Mouse (Mus musculus) hindbrain, embryonic 14.5 days (tissue): ENCODE data around the gene Sbp. TPM values are rescaled to one million over a fixed set of nuclear protein-coding genes. Genes with fewer than 3 reads are reported as not detected.

Source experiments
- ATAC-seq: fragments of 200-750 bp; cut with Nextera tagmentation; 2 replicates; pipeline ENCODE4 v1.8.0; 2017; ENCODE audit warnings: moderate number of reproducible peaks, mild to moderate bottlenecking, moderate TSS enrichment, moderate library complexity; ENCODE audit not compliant: low FRiP score
- DNase-seq: peaks from one replicate; pipeline ENCODE4 v3.0.0-alpha.2; 2015; ENCODE audit warnings: low spot score
- H3K27ac ChIP-seq: fragments of 300-500 bp; sonication (generic); 2 replicates; pipeline ENCODE4 v1.5.1; 2014; ENCODE audit warnings: mild to moderate bottlenecking, moderate library complexity
- H3K27me3 ChIP-seq: fragments of 300-500 bp; sonication (generic); 2 replicates; pipeline ENCODE4 v1.6.1; 2014; ENCODE audit warnings: mild to moderate bottlenecking, low read length, mixed read lengths; ENCODE audit not compliant: control insufficient read depth, insufficient read depth
- H3K36me3 ChIP-seq: fragments of 300-500 bp; sonication (generic); replicated peaks from 2 replicates; pipeline ENCODE4 v1.6.1; 2014; ENCODE audit not compliant: control insufficient read depth, insufficient read depth
- H3K4me1 ChIP-seq: fragments of 300-500 bp; sonication (generic); replicated peaks from 2 replicates; pipeline ENCODE4 v1.6.1; 2014; ENCODE audit warnings: antibody characterized with exemption, low read length, mixed read lengths; ENCODE audit not compliant: control insufficient read depth, insufficient read depth
- H3K4me2 ChIP-seq: fragments of 300-500 bp; sonication (generic); replicated peaks from 2 replicates; pipeline ENCODE4 v1.6.1; 2014; ENCODE audit warnings: mild to moderate bottlenecking, moderate library complexity
- H3K4me3 ChIP-seq: fragments of 300-500 bp; sonication (generic); replicated peaks from 2 replicates; pipeline ENCODE4 v1.5.1; 2014; ENCODE audit warnings: mild to moderate bottlenecking, low read length
- H3K9ac ChIP-seq: fragments of 300-500 bp; sonication (generic); 2 replicates; pipeline ENCODE4 v1.6.1; 2014
- H3K9me3 ChIP-seq: fragments of 300-500 bp; sonication (generic); 2 replicates; pipeline ENCODE4 v1.6.1; 2016; ENCODE audit warnings: low read length; ENCODE audit not compliant: control insufficient read depth
- WGBS: fragments of 180-500 bp; shearing (Covaris S2); extraction: QIAGEN DNeasy Blood & Tissue Kit; methylation state at CpG from one replicate; pipeline ENCODE4 v1.1.7; 2014; 5-methylcytosine and 5-hydroxymethylcytosine counted together
- polyA plus RNA-seq: library from polyadenylated mRNA; unstranded; fragments of >200 nt; fragmentation: Nextera tagmentation; extraction: Ambion mirVana; gene quantifications from 2 replicates; pipeline ENCODE4 v1.2.1, GENCODE M21; 2014

Gene Sbp
- polyA plus RNA-seq, 1 experiment from 2014 or later: not detected

DNA sequence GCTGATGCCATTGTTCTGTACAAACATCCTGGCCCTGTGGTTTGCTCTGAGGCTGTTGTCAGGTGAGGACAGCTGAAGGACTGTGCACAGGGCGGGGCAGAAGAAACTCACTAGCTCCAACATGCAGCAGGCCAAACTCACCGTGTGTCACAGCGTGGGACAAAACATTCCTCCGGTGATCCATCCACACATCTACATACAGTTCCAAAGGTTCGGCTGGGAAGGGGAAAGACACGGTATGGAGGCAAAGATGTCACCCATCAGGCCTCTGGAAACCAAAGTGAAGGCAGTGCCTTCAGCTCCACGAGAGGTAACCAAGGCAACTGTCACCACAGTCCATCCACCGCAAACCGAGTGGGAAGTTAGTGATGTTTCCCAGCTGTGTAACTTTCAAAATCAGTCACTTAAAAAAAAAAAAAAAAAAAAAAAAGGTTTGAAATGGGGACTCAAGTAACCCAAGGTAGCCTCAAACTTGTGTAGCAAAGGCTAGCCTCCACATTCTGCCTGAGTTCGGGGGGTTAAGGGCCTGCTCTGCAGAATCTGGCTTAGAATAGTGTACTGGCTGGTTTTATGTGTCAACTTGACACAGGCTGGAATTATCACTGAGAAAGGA is 38.9 kb downstream of the Sbp start, which contains the start of gene Prss30:
TSS of gene Prss30 (minus strand) at position 270 of the 613 bp plus-strand sequence.
- no peaks in the 10 kb centered on the region for H3K27me3 ChIP-seq
- no peaks in the 10 kb centered on the region for H3K4me1 ChIP-seq
- WGBS: 77% methylated on average over 10 of the region's 10 CpGs
- no peak within 1 kb of the TSS for H3K4me3 ChIP-seq
- no peak within 1 kb of the TSS for H3K9ac ChIP-seq
- no peaks in the 10 kb centered on the region for H3K36me3 ChIP-seq
- DNase-seq (no peak), ATAC-seq (no peak)
- H3K27ac ChIP-seq: no peak within 1 kb of the TSS
- H3K4me2 ChIP-seq: no peak within 1 kb of the TSS
- no peaks in the 10 kb centered on the region for H3K9me3 ChIP-seq

GRCm38 (mm10) chr17:23982912-23983311 is 41.4 kb downstream of the Sbp start:
- no peak overlapping the region for H3K9ac ChIP-seq
- H3K27ac ChIP-seq: no peak overlapping the region
- H3K27me3 ChIP-seq: no peaks in the 10 kb centered on the region
- WGBS: 66% methylated on average over 4 of the region's 4 CpGs
- no peak overlapping the region for H3K4me2 ChIP-seq
- ATAC-seq (no peak), DNase-seq (no peak)
- H3K4me3 ChIP-seq: no peak overlapping the region
- H3K36me3 ChIP-seq: no peaks in the 10 kb centered on the region
- H3K9me3 ChIP-seq: no peaks in the 10 kb centered on the region
- H3K4me1 ChIP-seq: no peaks in the 10 kb centered on the region

DNA sequence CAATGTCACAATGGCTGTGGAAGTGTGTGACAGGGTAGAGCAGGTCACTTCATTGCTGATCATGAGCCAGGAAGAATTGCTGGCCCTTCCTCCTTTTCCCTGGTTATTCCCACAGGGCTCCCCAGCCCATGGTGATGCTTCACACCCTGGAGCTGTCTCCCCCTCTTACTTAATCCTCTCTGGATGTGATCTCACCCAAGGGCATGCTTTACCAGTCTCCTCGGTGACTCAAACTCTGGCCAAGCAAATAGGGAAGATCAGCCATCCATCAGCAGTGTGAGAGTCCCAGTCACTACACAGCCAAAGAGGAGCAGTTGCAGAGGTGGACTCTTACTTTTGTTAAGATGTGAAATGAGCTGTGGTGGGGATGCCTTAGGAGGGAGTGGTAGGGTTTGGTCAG is 43.5 kb downstream of the Sbp start:
- no peak overlapping the region for H3K9ac ChIP-seq
- H3K4me3 ChIP-seq: no peak overlapping the region
- WGBS: 79% methylated on average over 1 of the region's 1 CpGs

GRCm38 (mm10) chr17:23989802-23990201 is 48.3 kb downstream of the Sbp start:
- 59% methylated on average over 2 of the region's 2 CpGs for WGBS
- Histone ChIP-seq H3K9ac (no peak overlapping the region), H3K36me3 (no peaks in the 10 kb centered on the region), H3K27me3 (no peaks in the 10 kb centered on the region), H3K9me3 (no peaks in the 10 kb centered on the region), H3K4me3 (no peak overlapping the region), H3K27ac (no peak overlapping the region), H3K4me2 (no peak overlapping the region), H3K4me1 (peaks cover 5% of the 10 kb centered on the region; the same call in 1 of the 2 replicates)
- ATAC-seq (no peak), DNase-seq (no peak)

More for the DNA sequence above, 43.5 kb downstream of the Sbp start:
- Histone ChIP-seq H3K27ac (no peak overlapping the region), H3K4me1 (no peaks in the 10 kb centered on the region), H3K27me3 (no peaks in the 10 kb centered on the region), H3K9me3 (no peaks in the 10 kb centered on the region), H3K4me2 (no peak overlapping the region), H3K36me3 (no peaks in the 10 kb centered on the region)
- DNase-seq (no peak), ATAC-seq (no peak)

DNA sequence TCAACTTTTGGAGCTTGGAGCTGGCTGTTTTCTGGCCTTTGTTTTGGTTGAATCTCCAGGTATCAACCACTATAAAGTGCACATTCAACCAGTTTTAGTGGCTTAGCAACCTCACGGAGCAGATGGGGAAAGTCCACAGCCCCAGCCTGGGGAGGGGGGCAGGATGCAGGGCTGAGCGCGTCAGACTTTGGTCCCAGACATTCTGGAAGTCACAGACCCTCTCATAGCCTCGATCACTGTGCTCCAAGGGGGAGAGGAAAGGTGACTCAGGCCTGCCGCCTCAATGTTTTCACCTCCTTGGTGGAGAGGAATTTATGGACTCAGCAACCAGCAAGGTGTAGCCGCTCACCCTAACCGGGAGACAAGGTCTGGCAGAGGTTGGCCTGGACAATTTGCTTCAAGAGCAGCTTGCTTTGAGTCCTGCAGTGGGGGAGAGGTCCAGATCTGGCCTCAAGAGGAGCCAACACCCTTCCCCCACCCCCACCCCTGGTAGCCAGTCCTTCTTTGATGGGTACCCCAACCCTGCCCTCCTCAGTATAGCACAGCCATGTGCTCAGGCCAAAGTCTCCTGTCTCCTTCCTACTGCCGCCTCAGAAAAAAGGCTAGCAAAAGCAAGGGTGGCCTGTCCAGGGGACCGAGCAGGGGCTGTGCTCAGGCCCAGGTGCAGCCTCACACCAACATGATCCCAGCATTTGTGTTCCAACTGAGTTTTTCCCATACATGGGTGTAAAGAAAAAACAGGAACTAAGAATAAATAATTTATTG is 51.5 kb downstream of the Sbp start:
- peak overlapping the region; percentile 53 for H3K4me2 ChIP-seq
- no peak overlapping the region for H3K27ac ChIP-seq
- H3K9ac ChIP-seq: peak overlapping the region; percentile 46; the same call in 1 of the 2 replicates
- DNase-seq (no peak), ATAC-seq (peak; percentile 67)
- no peaks in the 10 kb centered on the region for H3K27me3 ChIP-seq
- H3K4me3 ChIP-seq: peak overlapping the region; percentile 21
- H3K9me3 ChIP-seq: no peaks in the 10 kb centered on the region
- no peaks in the 10 kb centered on the region for H3K36me3 ChIP-seq
- WGBS: 75% methylated on average over 9 of the region's 9 CpGs
- peaks cover 5% of the 10 kb centered on the region; the same call in 1 of the 2 replicates for H3K4me1 ChIP-seq

DNA sequence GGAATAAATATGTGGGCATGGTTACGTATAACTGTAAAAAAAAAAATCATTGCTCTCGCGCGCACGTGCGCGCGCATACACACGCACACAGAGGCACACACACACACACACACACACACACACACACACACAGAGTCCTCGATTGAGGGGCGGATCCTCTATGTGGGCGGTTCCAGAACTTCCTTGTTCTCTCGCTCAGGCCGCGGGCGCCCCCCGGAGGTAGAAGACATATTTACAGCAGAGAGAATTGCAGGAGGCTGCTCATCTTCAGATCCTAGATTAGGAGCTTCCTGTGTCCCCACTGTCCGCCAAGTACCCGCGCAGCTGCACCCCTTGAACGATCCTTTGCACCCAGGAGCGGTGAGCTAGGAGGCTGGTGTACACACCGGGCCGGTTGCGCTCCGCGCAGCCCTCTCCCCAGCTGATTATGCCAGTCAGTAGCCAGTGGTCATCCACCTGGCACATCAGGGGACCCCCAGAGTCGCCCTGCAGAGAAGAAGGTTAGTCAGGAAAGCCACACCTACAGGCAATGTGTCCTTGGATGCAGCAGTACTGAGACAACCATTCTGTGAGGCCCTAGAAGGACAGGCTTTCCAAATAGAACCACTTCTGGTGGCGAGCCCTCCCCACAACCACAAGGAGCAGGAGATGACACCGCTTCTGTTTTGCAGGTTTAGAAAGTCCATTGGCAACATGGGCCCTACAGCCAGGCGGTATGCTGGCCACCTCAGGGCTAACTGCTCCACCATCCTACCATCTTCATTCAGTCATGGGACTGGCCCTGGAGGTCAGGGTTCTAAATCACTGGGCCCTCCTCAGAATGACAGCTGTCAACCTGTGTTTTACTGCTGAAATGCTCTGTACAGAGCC is 52.3 kb downstream of the Sbp start:
- Histone ChIP-seq H3K9ac (peak overlapping the region; percentile 66), H3K4me2 (peak overlapping the region; percentile 53), H3K4me3 (peak overlapping the region; percentile 21), H3K9me3 (no peaks in the 10 kb centered on the region), H3K27ac (no peak overlapping the region), H3K4me1 (peaks cover 5% of the 10 kb centered on the region; the same call in 1 of the 2 replicates), H3K27me3 (no peaks in the 10 kb centered on the region), H3K36me3 (no peaks in the 10 kb centered on the region)
- ATAC-seq (peak; percentile 79), DNase-seq (peak; percentile 95)
- 11% methylated on average over 31 of the region's 31 CpGs for WGBS

- Histone ChIP-seq H3K27me3 (no peaks in the 10 kb centered on the region), H3K27ac (no peak overlapping the region), H3K4me2 (no peak overlapping the region), H3K4me3 (no peak overlapping the region), H3K9me3 (no peaks in the 10 kb centered on the region), H3K9ac (no peak overlapping the region), H3K36me3 (no peaks in the 10 kb centered on the region), H3K4me1 (peaks cover 5% of the 10 kb centered on the region; the same call in 1 of the 2 replicates)
- ATAC-seq (no peak), DNase-seq (no peak)
- 78% methylated on average over 7 of the region's 7 CpGs for WGBS
These were observed 53.2 kb downstream of the Sbp start for GRCm38 (mm10) chr17:23994667-23995066.
